Mouse (Mus musculus) midbrain, postnatal 0 days (tissue): Measurements from ENCODE around the gene Crybg3. TPM values are rescaled to one million over a fixed set of nuclear protein-coding genes. Genes with fewer than 3 reads are reported as not detected.

ENCODE experiments used
- ATAC-seq: fragments of 200-750 bp; cut with Nextera tagmentation; 2 replicates; pipeline ENCODE4 v1.8.0; 2017; ENCODE audit warnings: moderate number of reproducible peaks, mild to moderate bottlenecking, moderate TSS enrichment, moderate library complexity; ENCODE audit not compliant: low FRiP score
- DNase-seq: peaks from one replicate; pipeline ENCODE4 v3.0.0-alpha.2; 2015; ENCODE audit warnings: low spot score
- H3K27ac ChIP-seq: fragments of 300-500 bp; sonication (generic); 2 replicates; pipeline ENCODE4 v1.5.1; 2014; ENCODE audit warnings: low read depth, mild to moderate bottlenecking, low read length, mixed read lengths
- H3K27me3 ChIP-seq: fragments of 300-500 bp; sonication (generic); 2 replicates; pipeline ENCODE4 v1.6.1; 2014; ENCODE audit warnings: low read length, control low read depth, mixed read lengths; ENCODE audit not compliant: insufficient read depth
- H3K36me3 ChIP-seq: fragments of 300-500 bp; sonication (generic); 2 replicates; pipeline ENCODE4 v1.6.1; 2014; ENCODE audit warnings: low read length, control low read depth, mixed read lengths; ENCODE audit not compliant: insufficient read depth
- H3K4me1 ChIP-seq: fragments of 300-500 bp; sonication (generic); 2 replicates; pipeline ENCODE4 v1.6.1; 2014; ENCODE audit warnings: mild to moderate bottlenecking, control low read depth, antibody characterized with exemption, low read length, mixed read lengths; ENCODE audit not compliant: insufficient read depth
- H3K4me2 ChIP-seq: fragments of 300-500 bp; sonication (generic); 2 replicates; pipeline ENCODE4 v1.6.1; 2014; ENCODE audit warnings: low read depth, mild to moderate bottlenecking, low read length, mixed read lengths; ENCODE audit not compliant: poor library complexity, severe bottlenecking
- H3K4me3 ChIP-seq: fragments of 300-500 bp; sonication (generic); 2 replicates; pipeline ENCODE4 v1.5.1; 2014; ENCODE audit warnings: low read depth, mild to moderate bottlenecking, low read length, moderate library complexity
- H3K9ac ChIP-seq: fragments of 300-500 bp; sonication (generic); replicated peaks from 2 replicates; pipeline ENCODE4 v1.6.1; 2014; ENCODE audit warnings: mild to moderate bottlenecking, low read length, moderate library complexity, mixed read lengths; ENCODE audit not compliant: poor library complexity, severe bottlenecking
- H3K9me3 ChIP-seq: fragments of 300-500 bp; sonication (generic); 2 replicates; pipeline ENCODE4 v1.6.1; 2016; ENCODE audit warnings: low read length, control low read depth
- CTCF ChIP-seq: IDR thresholded peaks from 2 replicates; pipeline ENCODE4 v1.5.1; 2016; ENCODE audit warnings: antibody characterized with exemption, mild to moderate bottlenecking
- WGBS: fragments of 180-500 bp; shearing (Covaris S2); extraction: QIAGEN DNeasy Blood & Tissue Kit; methylation state at CpG from one replicate; pipeline ENCODE4 v1.1.7; 2014; 5-methylcytosine and 5-hydroxymethylcytosine counted together
- polyA plus RNA-seq: library from polyadenylated mRNA; unstranded; fragments of >200 nt; fragmentation: Nextera tagmentation; extraction: Ambion mirVana; gene quantifications from 2 replicates; pipeline ENCODE4 v1.2.1, GENCODE M21; 2015
- total RNA-seq: library from RNA; depleted of rRNA; stranded (reverse); fragments of >200 nt; gene quantifications from 2 replicates; pipeline ENCODE4 v1.2.3, GENCODE M21; 2014

Crybg3 gene
- total and polyA plus RNA-seq, 2 experiments from 2014 or later = 1.1 to 4.0 TPM

DNA sequence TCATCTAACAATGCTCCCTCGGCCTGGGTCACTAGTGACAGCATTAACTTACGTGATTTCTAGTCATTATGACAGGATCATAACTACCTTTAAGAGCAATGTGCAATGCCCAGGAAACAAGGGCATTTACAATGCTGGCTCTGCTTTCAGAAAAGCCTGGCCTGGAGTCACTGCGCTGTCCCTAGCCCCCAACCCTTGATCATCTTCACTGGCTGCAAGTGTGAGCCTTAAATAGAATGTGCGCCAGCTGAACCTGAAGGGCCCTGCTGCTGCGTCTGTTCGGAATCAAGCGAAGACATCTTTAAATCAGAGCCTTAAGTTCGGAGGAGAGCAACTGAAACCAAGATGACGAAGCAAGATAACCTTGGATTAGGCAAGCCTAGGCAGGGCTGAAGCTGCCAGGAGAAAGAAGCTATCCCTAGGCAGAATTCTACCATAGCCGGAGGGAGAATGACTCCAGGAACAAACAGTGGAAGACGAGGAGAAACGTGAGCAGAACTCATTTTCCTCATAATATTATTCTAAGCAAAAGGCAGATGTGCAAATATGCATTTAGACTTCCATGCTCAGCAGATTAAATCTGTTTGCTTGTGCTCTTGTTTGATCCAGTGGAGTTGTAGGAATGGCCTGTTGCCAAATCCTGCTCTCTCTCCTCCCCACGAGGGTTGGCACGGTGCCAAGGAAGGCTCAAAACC is 52.7 kb downstream of the Crybg3 start:
- Histone ChIP-seq H3K9me3 (no peaks in the 10 kb centered on the region), H3K27me3 (no peaks in the 10 kb centered on the region), H3K4me1 (peaks cover 5% of the 10 kb centered on the region), H3K4me3 (no peak overlapping the region), H3K9ac (no peak overlapping the region), H3K36me3 (no peaks in the 10 kb centered on the region), H3K27ac (0 out of 2 replicates have a peak overlapping the region, but pooled peaks have one; percentile 43), H3K4me2 (no peak overlapping the region)
- DNase-seq (peak; percentile 72), ATAC-seq (peak; percentile 50; the same call in 1 of the 2 replicates)
- TF ChIP-seq CTCF = no peak
- WGBS = 45% methylated on average over 14 of the region's 14 CpGs

DNA sequence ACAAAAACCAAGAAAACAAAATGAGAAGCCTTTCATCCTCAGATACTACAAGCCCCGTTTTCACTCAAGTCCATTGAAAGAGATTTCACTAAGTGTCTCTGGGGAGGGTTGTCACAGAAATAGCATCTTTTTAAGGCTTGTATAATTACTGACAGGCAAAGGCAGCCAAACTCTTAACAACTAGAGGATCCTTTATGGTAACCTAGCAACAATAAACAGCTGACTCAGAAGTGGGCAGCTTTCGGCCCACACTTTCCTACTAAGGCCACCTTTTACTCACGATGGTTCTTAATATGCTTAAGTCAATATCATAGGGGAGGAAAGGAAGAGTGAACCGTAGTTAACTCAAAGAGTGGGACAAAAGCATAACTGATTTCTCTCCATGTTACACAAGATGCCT is 53.3 kb downstream of the Crybg3 start:
- WGBS = 19% methylated on average over 4 of the region's 4 CpGs
- 0 out of 2 replicates have a peak overlapping the region, but pooled peaks have one; percentile 43 for H3K27ac ChIP-seq

DNA sequence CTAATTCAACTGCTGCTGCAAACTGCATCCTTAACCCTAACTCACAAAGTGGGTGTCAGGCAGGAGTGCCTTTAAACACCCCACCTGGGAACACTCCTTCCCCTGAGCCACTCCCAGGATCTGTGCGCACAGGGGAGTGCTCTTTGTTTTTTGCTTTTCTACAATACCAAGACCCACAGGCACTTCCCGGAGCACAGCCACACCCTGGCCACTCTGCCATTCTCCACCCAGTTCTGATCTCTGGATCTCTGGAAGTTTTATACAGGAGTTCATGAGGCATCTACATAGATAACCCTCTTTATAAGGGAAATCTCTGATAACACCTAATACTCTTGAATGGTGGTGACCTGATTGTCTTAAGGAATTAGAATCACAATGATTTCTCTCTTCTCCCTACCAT is 55.4 kb downstream of the Crybg3 start:
- 87% methylated on average over 2 of the region's 2 CpGs for WGBS
- no peak overlapping the region for H3K4me3 ChIP-seq
- no peak for TF ChIP-seq CTCF
- DNase-seq (no peak), ATAC-seq (no peak)
- H3K9me3 ChIP-seq = no peaks in the 10 kb centered on the region
- no peaks in the 10 kb centered on the region for H3K36me3 ChIP-seq
- H3K4me1 ChIP-seq = peaks cover 5% of the 10 kb centered on the region
- H3K27me3 ChIP-seq = no peaks in the 10 kb centered on the region
- H3K9ac ChIP-seq = no peak overlapping the region
- no peak overlapping the region for H3K27ac ChIP-seq
- H3K4me2 ChIP-seq = no peak overlapping the region

More for the DNA sequence above, 53.3 kb downstream of the Crybg3 start:
- peaks cover 5% of the 10 kb centered on the region for H3K4me1 ChIP-seq
- TF ChIP-seq CTCF = no peak
- no peak overlapping the region for H3K4me2 ChIP-seq
- no peaks in the 10 kb centered on the region for H3K27me3 ChIP-seq
- no peak overlapping the region for H3K4me3 ChIP-seq
- H3K36me3 ChIP-seq = no peaks in the 10 kb centered on the region
- no peaks in the 10 kb centered on the region for H3K9me3 ChIP-seq
- H3K9ac ChIP-seq = no peak overlapping the region
- ATAC-seq = peak; percentile 64
- peak; percentile 63 for DNase-seq

DNA sequence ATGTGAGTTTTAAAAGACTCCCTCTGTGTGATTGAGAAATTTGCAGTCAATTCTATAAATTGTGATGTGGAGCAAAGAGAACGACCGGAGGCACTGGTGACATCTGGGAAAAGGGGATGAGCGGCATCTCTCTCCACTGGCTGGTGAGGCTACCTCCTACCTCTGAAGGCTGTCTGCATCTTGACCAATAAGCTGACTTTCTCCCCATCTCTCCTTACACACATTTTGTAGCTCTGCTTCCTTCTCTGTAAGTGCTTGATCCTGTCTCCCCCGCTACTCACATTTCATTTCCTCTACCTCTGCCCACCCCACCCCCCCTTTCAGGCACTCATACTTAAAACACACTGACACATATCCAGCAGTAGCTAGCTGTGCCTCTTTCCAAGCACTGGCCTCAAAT is 59.4 kb downstream of the Crybg3 start:
- no peak overlapping the region for H3K9ac ChIP-seq
- H3K27ac ChIP-seq = no peak overlapping the region
- no peak overlapping the region for H3K4me3 ChIP-seq
- H3K4me1 ChIP-seq = no peaks in the 10 kb centered on the region
- WGBS = 72% methylated on average over 4 of the region's 4 CpGs
- no peaks in the 10 kb centered on the region for H3K27me3 ChIP-seq
- H3K9me3 ChIP-seq = no peaks in the 10 kb centered on the region
- ATAC-seq (no peak), DNase-seq (no peak)
- no peaks in the 10 kb centered on the region for H3K36me3 ChIP-seq
- no peak overlapping the region for H3K4me2 ChIP-seq
- no peak for TF ChIP-seq CTCF

DNA sequence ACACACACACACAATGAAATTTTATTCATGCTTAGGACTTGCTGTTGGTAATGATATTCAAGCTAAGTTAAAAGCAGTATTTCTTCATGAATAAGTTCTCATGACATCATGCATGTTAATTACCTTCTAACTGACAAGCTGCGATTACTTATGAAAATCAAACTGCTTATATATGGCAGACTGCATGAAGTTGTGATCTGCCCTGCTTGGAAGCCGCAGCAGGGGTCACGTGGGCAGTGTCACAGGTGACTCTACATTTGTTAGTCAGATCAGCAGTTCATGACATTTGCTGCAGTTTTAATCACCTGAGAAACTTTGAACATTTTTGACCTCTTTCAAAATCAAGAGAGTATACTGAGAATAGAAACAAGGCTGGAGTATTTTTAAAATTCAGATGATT is 59.8 kb downstream of the Crybg3 start:
- H3K4me2 ChIP-seq = no peak overlapping the region
- H3K27me3 ChIP-seq = no peaks in the 10 kb centered on the region
- H3K36me3 ChIP-seq = no peaks in the 10 kb centered on the region
- no peak overlapping the region for H3K4me3 ChIP-seq
- no peak for TF ChIP-seq CTCF
- WGBS = 81% methylated on average over 3 of the region's 3 CpGs
- DNase-seq (no peak), ATAC-seq (no peak)
- no peak overlapping the region for H3K27ac ChIP-seq
- H3K9me3 ChIP-seq = no peaks in the 10 kb centered on the region
- no peak overlapping the region for H3K9ac ChIP-seq
- no peaks in the 10 kb centered on the region for H3K4me1 ChIP-seq

DNA sequence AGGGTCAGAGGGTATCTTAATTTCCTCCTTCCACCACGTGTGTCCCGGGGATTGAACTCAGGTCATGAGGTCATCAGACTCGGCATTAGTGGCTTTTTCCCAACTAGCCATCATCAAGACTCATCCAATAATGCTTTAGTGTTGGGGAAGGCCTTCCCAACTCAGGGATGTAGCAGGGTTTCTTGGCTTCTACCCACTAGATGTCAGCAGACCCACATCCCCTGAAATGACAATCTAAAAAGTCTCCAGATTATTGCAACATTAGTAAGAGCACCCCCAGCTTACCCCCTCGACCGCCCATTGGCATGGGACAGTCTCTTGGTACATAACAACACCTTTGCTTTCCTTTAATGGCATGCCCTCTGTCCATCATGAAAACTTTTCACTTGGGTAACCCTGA is 65.1 kb downstream of the Crybg3 start:
- Histone ChIP-seq H3K4me2 (no peak overlapping the region), H3K9ac (no peak overlapping the region), H3K9me3 (no peaks in the 10 kb centered on the region), H3K27me3 (no peaks in the 10 kb centered on the region), H3K4me3 (no peak overlapping the region), H3K4me1 (no peaks in the 10 kb centered on the region), H3K36me3 (no peaks in the 10 kb centered on the region), H3K27ac (no peak overlapping the region)
- WGBS = 84% methylated on average over 5 of the region's 5 CpGs
- peak; percentile 47; the same call in 1 of the 2 replicates for TF ChIP-seq CTCF
- ATAC-seq = no peak
- no peak for DNase-seq
